Mouse (Mus musculus): ENCODE results near the gene Cdh10.

Cdh10 gene

DNA sequence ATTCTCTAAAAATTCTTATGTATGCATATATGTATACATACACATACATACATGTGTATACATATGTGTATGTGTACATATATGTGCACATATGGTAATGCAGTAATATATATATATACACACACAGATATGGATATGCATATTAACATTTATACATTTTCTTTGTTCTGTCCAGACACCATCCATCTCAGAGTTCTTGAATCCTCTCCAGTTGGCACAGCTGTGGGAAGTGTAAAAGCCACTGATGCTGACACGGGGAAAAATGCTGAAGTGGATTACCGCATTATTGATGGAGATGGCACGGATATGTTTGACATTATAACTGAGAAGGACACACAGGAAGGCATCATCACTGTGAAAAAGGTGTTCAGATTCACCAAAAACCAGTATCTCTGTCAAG, 166.1 kb downstream of the Cdh10 start:
- no peak for DNase-seq (ENCODE audit: low spot score)

DNA sequence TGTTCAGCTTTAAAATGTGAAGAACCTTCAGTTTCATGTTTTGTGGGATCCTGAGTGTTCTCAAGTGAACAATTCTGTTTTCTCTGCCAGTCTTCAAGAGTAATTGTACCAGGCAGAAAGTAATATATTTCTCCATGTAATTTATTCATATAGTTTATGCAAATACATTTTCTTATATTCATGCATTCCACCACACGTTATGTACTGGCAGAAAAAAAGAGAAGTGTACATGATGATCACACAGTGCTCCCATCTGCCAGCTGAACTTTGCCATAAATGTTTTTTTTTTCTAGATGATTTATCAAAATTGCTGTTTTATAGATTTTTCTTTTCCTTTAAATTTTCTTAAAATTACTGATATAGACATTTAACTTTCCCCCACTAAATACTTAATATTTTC, 168.9 kb downstream of the Cdh10 start:
- no peak for DNase-seq (ENCODE audit: low spot score)

DNA sequence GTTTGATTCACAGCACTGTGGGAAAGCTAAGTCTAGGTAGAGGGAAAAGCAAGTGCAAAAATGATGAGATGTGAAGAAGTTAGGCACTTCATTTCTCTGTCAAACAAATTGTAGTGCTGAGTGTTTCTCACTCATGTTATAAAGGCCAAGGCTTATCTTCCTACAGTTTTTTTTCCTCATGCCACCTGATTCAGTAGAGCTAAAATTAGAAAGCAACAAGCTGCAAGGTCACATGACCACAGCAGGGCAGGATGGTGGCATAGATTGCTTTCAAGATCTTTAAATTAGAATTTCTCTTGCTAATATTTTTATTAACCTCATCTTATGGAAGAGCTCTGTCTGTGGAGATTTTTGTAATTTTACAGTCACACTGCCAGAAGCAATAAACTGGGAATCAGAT, 174.8 kb downstream of the Cdh10 start:
- no peak for DNase-seq (ENCODE audit: low spot score)

DNA sequence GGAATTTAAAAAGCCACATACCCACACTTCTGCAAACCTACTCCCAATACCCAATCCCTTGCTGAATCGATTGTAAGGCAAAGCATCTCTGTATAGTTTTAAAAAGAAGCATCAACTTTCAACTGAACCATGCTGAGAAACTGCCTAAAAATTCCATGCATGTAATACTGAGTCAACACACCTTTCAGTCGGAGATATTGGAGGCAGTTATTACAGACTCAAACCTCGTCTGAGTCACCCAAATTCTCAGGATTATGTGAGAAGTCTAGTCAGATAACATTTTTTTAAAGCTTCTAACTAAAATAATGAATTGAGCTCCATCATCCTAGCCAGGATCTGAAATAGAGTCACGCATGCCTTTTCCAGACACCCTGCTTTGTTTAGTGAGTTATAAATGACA, 175.5 kb downstream of the Cdh10 start:
- DNase-seq (ENCODE audit: low spot score): no peak

DNA sequence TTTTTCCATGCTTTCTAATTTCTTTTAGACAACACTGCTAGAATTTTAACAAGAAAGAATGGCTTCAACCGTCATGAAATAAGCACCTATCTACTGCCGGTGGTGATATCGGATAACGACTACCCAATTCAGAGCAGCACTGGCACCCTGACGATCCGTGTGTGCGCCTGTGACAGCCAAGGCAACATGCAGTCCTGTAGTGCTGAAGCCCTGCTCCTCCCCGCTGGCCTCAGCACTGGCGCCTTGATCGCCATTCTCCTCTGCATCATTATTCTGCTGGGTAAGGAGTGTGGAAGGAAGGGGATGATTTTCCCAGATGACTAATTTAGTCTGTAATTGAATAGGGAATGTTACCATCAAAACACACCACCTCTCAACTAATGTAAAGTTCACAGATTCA, 192.1 kb downstream of the Cdh10 start:
- DNase-seq (ENCODE audit: low spot score): no peak

DNA sequence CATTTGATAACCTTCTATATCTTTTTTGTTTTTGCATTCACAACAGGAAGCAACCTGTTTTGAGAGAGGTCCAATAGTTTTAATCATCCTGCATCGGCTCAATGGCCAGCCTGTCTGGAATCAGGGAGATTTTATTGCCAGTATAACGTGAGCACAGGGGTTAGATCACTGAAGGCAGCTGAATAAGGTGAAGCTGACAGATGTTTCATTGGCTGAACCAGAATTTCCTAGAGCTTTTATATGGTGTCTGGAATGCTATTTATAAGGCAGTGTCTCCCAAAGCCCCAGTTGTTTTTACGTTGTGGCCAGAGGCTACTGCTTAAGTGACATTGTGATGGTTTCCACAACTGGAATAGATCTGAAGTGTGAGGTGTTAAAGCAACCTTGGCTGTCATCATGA, 214.2 kb downstream of the Cdh10 start:
- DNase-seq (ENCODE audit: low spot score): no peak

DNA sequence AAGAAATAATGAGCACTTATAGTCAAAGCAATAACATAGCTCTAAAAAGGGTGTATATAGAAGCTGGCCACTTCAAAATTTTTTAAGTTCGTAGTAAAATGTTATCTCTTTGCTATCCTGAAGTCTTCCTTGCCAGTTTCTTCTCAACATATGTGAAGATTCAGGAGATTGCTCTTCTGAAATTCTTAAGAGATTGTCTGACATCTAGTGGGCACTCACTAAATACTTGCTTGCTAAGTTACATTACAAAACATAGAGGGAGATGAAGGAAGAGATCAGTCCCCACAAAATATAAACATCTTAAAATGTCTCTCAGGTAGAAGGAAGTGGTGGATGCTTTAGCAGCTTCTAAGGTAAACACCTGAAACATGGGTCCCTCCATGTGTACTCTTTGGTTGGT, 221.3 kb downstream of the Cdh10 start:
- DNase-seq (ENCODE audit: low spot score): peak; percentile 27

All from left cerebral cortex, adult 11 months (tissue).